Mouse (Mus musculus): ENCODE results near the gene Per3.

Gene Per3

DNA sequence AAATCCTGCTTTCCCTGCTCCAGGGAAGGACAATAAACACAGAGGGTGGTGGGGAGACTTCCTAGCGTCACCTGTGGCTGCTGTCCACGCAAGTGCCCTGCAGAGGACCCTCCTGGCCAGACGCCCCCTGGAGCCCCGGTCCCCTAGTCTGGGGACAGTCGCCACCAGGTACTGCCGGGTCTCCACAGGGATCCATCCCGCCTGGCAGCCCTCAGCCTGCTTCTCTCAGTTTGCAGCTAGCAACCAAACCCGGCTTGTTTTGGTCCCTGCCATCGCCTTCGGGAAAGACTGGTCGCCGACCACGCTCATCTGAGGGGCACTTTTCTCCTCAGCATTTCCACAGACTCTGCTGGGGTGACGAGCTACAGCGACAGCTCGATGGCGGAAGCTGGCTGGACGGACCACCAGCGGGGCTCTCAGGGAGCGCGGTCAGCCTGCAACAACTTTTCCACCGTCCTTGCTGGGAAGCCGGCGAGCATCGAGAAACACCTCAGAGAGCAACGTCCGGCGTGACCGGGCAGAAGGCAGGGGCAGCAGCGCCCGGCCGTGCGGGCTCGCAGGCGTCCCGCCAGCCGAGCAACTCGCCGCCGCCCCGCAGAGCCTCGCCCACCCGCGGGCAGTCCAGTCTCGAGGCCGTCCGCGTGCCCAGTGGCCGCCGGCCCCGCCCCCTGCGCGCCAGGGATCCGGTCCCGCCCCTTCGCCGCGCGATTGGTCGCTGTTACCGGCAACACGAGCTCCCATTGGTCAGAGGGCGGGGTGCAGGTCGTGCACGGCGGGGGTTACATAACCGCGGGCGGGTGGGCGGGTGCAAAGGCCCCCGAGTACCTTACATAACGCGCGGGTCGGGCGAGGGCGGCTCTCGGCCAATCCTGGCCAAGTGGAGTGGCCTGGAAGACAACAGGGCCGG, at the start of gene Per3:
Per3 (minus strand) TSS at position 629 of the 907 bp plus-strand sequence.
- DNase-seq: peak; percentile 99

DNA sequence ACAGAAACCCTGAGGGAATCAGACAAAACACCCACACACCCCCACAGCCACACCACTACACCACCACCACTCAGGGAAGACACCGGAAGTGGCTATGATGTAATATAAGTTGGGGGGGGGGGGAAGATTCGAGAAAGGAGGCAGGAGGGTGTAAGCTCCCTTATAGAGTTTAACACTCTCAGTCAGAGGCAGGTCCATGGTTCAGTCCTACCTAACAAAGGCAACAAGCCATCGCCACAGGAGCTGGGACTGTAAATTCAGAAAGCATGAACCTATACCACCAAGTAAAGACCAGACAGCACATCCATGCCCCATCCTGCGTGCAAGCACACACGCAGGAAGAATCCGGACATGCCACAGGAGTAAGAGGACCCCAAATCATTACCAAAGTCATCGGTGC, 44.8 kb upstream of the Per3 start, which contains the start of gene Gm13090:
Gm13090 (plus strand) TSS at position 301 of the 400 bp plus-strand sequence.
- DNase-seq: no peak

DNA sequence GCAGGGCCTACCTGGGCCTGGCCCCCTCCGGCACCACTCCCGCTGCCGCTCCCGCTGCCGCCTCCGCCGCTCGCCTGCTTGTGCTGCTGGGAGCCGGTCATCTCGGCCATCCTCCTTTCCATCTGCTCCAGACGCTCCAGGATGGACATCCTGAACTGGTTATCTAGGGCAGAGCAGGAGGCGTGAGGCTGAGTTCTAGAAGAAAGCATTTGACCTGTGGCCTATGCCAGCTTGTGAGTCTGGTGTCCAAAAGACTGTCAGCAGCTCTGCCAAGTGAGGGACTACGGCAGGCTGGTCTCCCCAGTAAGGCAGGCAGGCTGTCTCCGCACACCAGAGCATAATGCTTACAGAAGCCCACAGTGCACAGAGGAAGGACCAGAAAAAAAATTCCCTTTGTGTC, 44.4 kb upstream of the Per3 start:
- DNase-seq: peak; percentile 88

DNA sequence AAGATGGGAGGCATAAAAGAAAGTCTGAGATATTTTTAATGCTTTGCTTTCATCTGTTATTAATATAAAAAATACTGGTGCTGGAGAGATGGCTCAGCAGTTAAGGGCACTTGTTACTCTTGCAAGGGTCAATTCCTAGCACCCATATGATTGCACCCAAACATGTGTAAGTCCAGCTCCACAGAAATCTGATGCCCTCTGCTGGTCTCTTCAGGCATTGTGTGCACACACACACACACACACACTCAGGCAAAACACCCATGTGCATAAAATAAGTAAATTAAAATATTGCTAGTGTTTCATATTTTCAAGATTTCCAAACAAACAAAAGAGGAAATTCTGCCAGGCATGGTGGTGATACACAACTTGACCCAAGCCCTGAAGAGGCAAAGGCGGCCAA, 42.9 kb upstream of the Per3 start:
- DNase-seq: no peak

DNA sequence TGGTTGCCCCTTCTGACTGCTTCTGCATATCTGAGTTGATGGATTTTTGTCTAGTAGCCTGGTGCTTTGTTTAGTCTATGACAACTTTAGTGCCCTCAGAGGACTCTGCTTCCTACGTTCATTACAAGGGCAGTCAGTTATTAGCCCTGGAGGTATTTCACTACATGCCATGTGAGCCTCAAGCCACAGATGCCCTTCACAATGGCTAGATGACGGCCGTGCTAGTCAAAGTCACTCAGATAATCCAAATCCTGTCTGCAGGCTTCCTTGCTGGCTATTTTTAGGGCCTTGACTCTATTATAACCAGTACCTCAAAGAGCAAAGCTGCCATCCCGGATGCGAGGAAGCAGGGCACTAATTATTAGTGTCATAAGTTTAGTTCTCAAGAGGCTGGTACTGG, 38.6 kb upstream of the Per3 start:
- no peak for DNase-seq

DNA sequence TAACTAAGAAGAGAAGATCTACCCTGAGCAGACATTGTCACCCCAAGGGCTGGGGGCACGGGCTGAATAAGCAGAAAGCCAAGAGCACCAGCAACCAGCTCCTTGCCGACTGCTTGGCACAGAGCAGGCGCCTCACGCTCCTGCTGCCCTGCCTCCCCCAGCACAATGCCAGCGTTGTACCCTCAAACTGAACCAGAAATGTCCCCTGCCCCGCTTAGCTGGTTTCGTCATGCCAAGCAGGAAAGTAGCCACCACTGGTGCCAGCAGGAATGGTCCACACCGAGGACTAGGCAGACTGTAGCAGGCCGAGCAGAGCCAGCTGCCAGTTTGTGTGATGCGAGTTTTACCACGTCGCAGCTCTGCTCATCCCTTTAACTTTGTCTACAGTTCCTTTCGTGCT, 37.5 kb upstream of the Per3 start:
- no peak for DNase-seq

DNA sequence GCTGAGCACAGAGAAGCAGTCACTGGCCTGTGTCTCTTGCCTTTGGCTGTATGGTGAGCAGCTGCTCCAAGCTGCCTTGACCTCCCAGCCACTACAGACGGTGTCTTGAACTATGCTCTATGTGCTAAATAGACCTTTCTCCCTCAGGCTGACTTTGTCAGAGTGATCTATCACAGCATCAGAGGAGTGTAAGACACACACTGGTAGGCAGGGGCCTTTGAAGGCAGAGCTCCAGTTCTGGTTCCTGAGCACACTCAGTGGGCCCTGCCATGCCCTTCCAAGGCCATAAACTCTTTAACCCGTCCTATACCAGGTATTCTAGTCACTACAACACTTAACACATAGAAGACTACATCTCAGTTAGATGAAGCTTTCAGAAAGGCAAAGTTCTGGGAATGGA, 36.9 kb upstream of the Per3 start:
- no peak for DNase-seq

DNA sequence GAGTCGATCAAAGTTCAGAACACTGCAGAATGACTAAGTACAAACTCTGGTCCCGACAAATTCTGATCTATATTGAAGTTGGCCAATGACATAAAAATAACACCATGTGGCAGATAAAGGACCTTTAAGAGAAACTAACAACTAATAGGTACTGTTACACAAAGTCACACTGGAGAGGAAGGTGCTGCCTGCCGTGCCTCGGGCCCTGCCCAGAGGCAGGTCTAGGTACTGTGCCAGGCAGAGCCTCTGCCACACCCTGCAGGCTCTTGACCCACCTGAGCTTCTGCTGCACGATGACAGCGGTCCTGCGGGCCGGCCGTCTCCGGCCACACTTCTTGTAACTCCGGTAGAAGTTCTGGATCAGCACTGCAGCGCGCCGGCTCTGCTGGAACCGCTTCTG, 30.4 kb upstream of the Per3 start:
- no peak for DNase-seq

DNA sequence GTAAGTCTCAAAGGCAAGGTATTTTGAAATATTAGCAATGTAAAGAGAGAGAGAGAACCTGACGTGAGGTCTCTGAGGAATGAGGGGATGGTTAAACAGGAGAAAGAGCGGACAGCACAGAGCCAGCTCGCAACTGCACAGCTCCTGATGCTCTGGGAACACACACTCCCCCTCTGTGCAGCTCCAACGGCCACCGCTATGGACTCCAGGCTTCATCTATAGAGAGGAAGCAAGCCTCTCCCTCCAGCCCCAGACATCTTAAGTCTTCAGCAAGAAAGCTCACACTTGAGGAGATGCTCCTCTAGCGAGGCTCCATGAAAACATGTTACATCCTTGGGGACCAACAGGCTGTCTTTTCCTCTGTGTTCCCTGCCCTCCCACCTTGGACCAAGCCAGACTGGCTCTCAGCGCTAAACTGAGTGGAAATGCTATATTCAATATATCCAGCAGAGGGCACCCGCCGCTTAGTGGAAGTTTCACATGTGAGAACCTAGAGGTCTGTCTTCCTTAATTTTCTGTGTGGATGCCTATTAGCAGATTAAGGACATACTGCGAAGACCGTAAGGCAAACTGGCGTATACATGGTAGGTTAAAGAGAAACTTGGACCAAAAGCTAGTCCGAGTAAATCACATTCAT, 28.8 kb upstream of the Per3 start:
- DNase-seq: peak; percentile 92 to 96

DNA sequence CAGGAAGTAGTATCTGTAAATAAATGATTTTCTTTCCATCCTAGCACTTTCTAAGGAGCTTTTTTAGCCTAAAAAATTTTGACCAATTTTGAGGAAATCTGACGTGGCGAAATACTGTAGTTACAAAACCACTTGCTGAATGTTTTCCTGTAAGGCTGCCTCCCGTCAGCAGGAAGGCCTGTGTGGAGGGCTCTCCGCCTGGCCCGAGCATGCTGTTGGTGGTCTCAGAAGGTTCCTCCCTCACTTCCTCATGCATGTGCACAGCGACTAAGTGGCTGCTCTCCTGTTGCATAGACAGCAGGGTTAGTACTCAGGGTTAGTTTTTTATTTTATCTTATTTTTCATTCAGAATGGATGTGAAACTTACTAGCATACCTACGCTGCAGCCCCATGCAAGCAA, 26.5 kb upstream of the Per3 start:
- DNase-seq: no peak

DNA sequence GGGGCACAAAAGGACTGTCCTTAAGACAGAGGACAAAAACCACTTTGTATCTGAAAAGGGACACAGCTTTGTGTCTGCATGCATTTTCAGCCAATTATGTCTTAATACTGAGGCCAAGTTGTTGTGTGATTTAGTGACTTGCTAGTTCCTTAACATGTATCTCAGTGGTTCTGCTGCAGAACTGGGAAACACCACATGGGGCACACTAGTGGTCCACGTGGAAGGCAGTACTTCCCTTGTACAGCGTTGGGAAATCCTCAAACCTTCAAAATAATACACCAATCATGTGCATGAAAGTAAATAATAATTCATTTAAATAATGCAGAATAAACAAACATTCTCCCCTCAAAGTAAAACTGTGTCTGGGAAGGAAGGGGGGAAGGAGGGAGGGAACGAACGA, 24.3 kb upstream of the Per3 start:
- no peak for DNase-seq

DNA sequence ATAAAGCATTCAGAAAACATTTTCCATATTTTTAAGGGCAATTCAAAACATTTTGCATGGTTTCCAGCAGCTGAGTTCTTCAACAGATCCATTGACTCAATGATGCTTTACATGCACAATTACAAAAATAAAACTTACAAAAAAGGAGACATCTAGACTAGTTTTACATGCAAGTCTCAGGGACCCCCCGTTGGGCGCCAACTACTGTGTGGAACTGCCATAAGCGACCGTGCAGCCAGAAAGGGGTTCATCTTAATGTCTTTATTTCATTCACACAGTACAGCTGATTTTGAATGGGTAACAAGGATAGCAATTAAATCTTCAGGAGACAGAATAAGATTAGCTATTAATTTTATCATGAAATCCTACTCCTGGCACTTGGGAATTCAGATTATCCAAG, 15.1 kb upstream of the Per3 start:
- DNase-seq: peak; percentile 52

DNA sequence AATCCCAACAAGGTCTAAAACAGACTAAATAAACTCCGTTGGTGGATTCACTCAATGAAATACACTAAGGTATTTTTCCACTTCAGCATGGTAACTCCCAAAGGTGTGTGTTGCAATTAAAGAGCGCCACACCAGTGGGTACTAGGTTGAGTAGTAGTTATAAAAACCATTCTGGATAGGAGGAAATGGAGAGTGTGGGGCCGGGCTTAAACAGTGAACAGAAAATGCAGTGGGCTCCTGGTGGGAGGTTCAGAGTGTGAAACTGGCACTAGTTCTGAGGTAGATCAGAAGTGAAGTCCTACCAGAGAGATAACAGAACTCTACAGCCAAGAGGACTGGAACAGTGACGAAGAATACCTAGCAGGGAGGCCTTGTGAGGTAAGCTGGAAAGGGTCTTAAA, 14.2 kb upstream of the Per3 start:
- DNase-seq: peak in 1 of 2 experiments; percentile 30

DNA sequence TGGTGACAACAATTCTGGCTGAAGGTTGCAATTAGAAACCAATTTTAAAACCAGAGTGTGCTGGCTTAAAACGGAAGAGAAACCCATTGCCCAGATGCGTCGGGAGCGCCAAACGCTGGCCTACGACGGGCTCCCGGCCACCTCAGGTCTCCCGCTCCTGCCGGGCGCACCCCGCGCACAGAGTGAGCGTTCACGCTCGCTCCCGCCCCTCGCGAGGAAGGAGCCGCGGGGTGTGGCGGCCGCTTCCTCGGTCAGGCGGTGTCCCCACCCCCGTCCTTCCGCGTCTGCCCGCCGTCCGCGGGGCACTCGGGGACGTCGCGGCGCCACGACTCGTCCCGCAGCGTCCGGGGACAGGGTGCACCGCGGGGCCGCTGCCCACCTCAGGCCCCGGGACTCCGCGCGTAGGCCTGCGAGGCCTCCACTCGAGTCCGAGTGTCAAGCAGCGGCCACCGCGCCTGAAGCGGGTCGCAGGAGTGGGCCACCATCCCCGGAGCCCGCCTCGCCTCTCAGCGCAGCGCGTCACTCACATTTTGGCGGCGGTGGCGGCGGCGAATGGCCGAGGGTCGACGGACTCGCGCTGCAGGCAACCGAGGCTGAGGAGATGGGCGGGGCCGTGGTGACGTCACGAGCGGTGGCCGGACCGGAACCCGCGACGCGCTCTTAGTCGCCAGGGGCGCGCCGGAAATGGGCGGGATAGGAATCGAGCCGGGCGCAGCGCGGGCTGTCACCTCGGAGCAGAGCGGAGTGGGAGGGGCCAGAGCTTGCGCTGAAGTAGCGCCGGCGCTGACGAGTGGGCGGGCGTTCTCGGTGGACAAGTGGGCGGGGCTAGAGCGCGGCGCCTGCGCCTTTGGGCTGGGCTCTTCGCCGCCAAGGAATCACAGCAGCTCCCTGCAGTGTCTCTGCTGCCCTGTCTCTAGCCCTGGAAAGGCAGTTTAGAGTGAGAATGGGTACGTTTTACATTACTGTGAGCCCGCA, 13.2 kb upstream of the Per3 start, which contains the start of gene Vamp3:
Vamp3 (minus strand) TSS at position 617 of the 975 bp plus-strand sequence.
- peak; percentile 100 for DNase-seq

DNA sequence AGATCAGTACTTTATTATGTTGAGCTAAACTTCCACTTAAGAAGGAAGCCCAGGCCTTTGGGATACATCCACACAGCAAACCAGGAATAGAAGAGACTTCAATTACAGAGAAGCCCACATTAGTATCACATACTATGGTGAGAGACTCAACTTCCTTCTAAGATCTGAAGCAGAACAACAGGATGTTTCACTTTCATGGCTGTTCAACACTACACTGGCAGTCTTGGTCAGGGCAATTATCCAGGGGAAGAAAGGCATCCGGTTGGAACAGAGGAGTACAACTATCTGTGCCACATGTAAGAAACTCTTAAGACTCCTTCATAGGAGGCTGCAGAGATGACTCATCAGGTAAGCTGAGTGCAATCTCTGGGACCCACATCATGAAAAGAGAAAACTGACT, 6.7 kb upstream of the Per3 start:
- no peak for DNase-seq

DNA sequence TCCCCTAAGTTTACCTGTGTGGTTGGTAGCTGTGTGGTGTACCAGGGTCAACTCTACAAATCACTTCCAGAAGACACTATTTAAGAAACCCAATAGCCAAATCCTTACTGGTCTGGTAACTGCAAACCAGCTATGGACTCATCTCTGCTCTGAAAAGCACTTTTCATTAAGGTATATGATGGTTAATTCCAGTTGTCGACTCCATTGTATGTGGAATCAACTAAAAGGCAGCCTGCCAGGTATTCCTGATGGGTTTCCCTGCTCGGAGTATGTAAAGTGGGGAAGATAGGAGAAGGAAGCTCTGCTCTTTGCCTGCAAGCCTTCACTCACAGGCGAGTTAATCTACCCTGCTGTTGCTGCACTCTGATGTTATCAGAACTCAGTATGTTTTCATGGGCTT, 2.1 kb upstream of the Per3 start:
- DNase-seq: peak in 1 of 2 experiments; percentile 24

DNA sequence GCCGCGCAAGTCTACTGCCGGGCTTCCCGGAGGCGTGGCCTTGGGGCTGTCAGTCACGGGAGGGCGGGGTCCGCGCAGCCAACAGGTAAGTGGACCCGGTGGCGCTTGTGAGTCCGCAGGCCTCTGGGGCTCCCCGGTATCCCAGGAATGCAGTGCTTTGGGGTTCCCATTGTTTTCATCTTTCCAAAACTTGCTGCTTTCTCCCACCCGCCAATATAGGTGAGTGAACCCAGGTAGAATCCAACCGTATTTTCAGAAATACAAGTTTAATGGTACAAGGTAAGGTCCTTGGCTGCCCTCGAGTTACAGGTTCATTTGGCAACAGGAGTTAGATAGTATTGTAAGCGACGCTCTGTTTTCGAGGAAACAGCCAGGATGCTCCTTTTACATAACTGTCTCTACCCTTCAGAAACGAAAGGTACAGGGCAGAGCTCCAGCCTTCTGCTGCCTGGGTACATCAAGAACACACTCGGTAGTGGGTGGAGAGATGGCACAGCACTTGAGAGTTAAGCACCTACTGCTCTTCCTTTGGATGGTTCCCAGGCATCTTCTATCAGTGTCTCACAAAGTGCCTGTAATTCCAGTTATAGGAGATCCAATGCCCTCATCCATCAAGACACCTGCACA, 592 bp upstream of the Per3 start:
- peak in 1 of 2 experiments; percentile 19 for DNase-seq

DNA sequence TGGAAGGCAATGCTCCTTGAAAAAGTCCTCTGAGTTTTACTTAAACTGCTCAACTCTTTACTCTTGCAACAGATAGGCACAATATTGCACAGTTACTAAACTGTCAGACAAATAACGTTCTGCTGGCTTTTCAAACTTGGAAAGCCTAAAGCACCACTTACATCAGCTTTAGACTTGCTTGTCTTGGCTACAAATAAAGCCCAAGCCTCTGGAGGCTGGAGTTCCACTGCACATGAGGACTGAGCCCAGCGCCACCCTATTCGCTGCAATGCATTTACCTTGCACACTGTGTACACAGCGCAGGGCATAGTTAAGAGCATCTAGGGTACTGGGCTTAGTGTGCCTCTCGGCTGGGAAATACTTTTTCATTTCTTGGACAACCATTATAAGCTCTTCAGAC, 1.2 kb downstream of the Per3 start:
- peak in 1 of 2 experiments; percentile 24 for DNase-seq

DNA sequence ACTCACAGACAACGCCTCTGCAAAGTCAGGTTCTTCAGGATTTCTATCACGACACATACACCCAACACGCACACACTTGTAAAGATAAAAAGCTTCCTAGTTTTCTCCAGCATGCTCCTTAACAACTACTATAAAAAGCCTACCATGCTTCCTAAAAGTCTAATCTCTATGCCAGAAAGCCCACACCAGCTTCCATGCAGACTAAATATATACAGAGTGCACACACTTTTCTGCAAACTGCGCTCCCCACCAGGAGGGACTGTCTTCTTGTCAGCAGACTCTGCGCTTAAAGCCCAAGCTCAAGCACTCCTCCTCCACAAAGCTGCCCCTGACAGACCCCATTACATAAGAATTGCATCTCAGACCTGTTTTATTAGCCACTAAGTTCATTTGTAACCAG, 3.0 kb downstream of the Per3 start:
- no peak for DNase-seq

DNA sequence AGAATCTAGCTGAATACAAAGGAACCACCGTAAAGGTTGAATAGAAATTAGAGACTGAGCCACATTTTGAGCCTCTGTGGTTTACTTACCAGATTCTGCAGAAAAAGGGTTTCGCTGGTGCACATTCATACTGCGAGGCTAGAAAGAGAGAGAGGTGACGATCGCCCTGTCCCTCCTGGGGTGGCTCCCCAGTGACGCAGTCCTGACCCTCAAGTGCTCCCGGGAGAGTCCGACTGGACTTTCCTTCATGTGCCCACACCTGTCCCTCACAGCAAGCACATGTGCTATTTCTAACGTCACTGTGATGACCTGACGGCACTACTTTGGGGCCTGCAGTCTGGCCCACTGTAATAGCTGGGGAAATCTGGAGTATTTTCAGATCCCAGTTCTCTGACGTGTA, 6.7 kb downstream of the Per3 start:
- DNase-seq: no peak

DNA sequence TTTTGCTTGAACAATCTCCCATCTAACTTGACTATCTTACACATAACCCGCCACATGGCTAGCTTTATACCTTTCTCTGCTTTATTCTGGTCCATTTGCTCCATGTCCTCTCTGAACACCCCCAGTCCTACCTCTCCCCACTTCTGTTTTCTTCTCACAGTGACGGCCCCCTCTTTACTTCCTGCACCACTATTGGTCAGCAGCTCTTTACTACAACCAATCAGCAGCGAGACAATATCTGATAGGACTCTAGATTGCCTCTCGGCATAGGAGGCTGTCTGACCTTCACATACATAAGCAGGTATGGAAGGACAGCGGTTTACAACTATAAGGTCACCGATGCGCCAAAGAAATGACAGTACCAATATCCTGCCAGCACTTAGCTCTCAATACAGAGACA, 7.9 kb downstream of the Per3 start:
- no peak for DNase-seq

DNA sequence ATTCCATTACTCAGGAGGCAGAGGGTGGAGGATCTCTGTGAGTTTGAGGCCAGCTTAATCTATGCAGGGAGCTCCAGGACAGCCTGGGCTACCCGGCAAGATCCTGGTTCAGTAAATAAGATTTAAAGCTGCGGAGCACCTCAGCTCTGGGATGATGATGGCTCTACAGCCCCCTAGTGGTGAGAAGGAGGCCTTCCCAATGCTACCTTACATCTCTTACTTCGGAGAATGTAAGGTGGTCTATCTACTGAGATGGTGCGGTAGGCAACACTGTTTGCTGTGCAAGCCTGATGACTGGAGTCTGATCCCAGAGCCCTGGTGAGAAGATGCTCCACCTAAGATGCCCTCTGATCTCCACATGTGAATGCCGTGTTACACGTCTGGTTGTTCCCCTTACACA, 17.5 kb downstream of the Per3 start:
- DNase-seq: peak; percentile 54 to 71

Measured in cerebellum, postnatal 10 days (tissue).